Mouse (Mus musculus) embryonic fibroblast, embryonic 13.5 days (primary cell): ENCODE measurements around the gene Nt5c1a.

Experiments
- CTCF ChIP-seq: IDR thresholded peaks from 2 replicates; pipeline ENCODE4 v1.5.1; 2011; ENCODE audit warnings: mild to moderate bottlenecking, control low read depth, low read length, moderate library complexity, borderline replicate concordance; ENCODE audit not compliant: insufficient read depth
- POLR2A ChIP-seq: IDR thresholded peaks from 2 replicates; pipeline ENCODE4 v1.6.1; 2011; ENCODE audit warnings: low read depth, mild to moderate bottlenecking, control low read depth, low read length, moderate library complexity

- TF ChIP-seq CTCF: no peak
- TF ChIP-seq POLR2A: no peak
These were observed 46.0 kb downstream of the Nt5c1a start for GRCm38 (mm10) chr4:123247147-123247880.
